Mouse (Mus musculus): ENCODE measurements around the gene Btf3. TPM values are rescaled to one million over a fixed set of nuclear protein-coding genes. Genes with fewer than 3 reads are reported as not detected.

Btf3 gene
- polyA plus RNA-seq, 1 experiment from 2014 or later, result 306 TPM

GRCm38 (mm10) chr13:98349491-98349890, 32.7 kb upstream of the Btf3 start:
- peaks cover 69% of the 10 kb centered on the region for H3K27me3 ChIP-seq (ENCODE audit: insufficient read depth, low read length)
- TF ChIP-seq CTCF (IDR thresholded peaks at IDR 0.05; ENCODE audit: low read depth) (no peak), EP300 (IDR thresholded peaks at IDR 0.05; ENCODE audit: low read depth) (no peak)
- ATAC-seq, result no peak

GRCm38 (mm10) chr13:98340506-98340905, 23.7 kb upstream of the Btf3 start:
- no peak for ATAC-seq
- no peaks in the 10 kb centered on the region for H3K4me1 ChIP-seq (ENCODE audit: insufficient read depth)
- H3K4me2 ChIP-seq (ENCODE audit: low read depth, low read length), result no peak overlapping the region
- no peak overlapping the region for H3K4me3 ChIP-seq (ENCODE audit: low read depth, low read length)
- DNase-seq, result no peak
- no peak overlapping the region for H3K9ac ChIP-seq (replicated peaks)
- WGBS (ENCODE audit: insufficient replicate concordance), result 76% methylated on average over 5 of the region's 5 CpGs
- no peak overlapping the region for H3K27ac ChIP-seq (ENCODE audit: low read depth)
- TF ChIP-seq EP300 (IDR thresholded peaks at IDR 0.05; ENCODE audit: low read depth) (no peak), CTCF (IDR thresholded peaks at IDR 0.05; ENCODE audit: low read depth) (no peak)
- H3K27me3 ChIP-seq (ENCODE audit: insufficient read depth, low read length), result 0 out of 2 replicates have a peak, but pooled peaks cover 4% of the 10 kb centered on the region
- no peaks in the 10 kb centered on the region for H3K9me3 ChIP-seq (ENCODE audit: low read length)
- H3K36me3 ChIP-seq (replicated peaks; ENCODE audit: insufficient read depth, low read length), result no peaks in the 10 kb centered on the region

More at GRCm38 (mm10) chr13:98349491-98349890, 32.7 kb upstream of the Btf3 start:
- H3K4me3 ChIP-seq (ENCODE audit: low read depth, low read length), result no peak overlapping the region
- H3K27ac ChIP-seq (ENCODE audit: low read depth), result no peak overlapping the region
- H3K36me3 ChIP-seq (replicated peaks; ENCODE audit: insufficient read depth, low read length), result no peaks in the 10 kb centered on the region
- no peak for DNase-seq
- 66% methylated on average over 4 of the region's 4 CpGs for whole genome bisulfite sequencing (ENCODE audit: insufficient replicate concordance)
- H3K4me2 ChIP-seq (ENCODE audit: low read depth, low read length), result no peak overlapping the region
- H3K9me3 ChIP-seq (ENCODE audit: low read length), result no peaks in the 10 kb centered on the region
- no peak overlapping the region for H3K9ac ChIP-seq (replicated peaks)
- H3K4me1 ChIP-seq (ENCODE audit: insufficient read depth), result peaks cover 9% of the 10 kb centered on the region

- DNase-seq (no peak), ATAC-seq (no peak)
- Histone ChIP-seq H3K9ac (replicated peaks) (no peak overlapping the region), H3K4me3 (ENCODE audit: low read depth, low read length) (no peak overlapping the region), H3K36me3 (replicated peaks; ENCODE audit: insufficient read depth, low read length) (no peaks in the 10 kb centered on the region), H3K4me2 (ENCODE audit: low read depth, low read length) (no peak overlapping the region), H3K27me3 (ENCODE audit: insufficient read depth, low read length) (no peaks in the 10 kb centered on the region), H3K9me3 (ENCODE audit: low read length) (no peaks in the 10 kb centered on the region), H3K4me1 (ENCODE audit: insufficient read depth) (no peaks in the 10 kb centered on the region), H3K27ac (ENCODE audit: low read depth) (no peak overlapping the region)
- WGBS (ENCODE audit: insufficient replicate concordance), result 84% methylated on average over 1 of the region's 1 CpGs
- TF ChIP-seq CTCF (IDR thresholded peaks at IDR 0.05; ENCODE audit: low read depth) (no peak), EP300 (IDR thresholded peaks at IDR 0.05; ENCODE audit: low read depth) (no peak)
These were observed 19.4 kb upstream of the Btf3 start for GRCm38 (mm10) chr13:98336205-98336604.

DNA sequence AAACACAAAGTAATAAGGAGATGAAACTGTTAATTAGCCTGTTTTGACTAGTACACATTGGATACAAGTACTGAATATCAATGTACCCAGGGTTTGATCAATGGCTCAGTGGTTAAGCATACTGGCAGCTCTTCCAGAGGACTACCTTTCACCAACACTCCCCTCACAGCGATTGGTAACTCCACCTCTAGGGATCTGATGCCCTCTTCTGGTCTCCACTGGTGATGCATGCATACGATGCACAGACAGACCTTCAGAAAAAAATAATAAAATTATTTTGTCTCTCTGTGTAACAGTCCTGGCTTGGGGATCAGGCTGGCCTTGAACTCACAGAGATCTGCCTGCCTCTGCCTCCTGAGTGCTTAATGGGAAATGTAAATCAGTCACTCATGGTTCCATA, 15.3 kb upstream of the Btf3 start:
- H3K27ac ChIP-seq (ENCODE audit: low read depth), result no peak overlapping the region
- no peaks in the 10 kb centered on the region for H3K36me3 ChIP-seq (replicated peaks; ENCODE audit: insufficient read depth, low read length)
- H3K4me1 ChIP-seq (ENCODE audit: insufficient read depth), result no peaks in the 10 kb centered on the region
- 26% methylated on average over 2 of the region's 2 CpGs for WGBS (ENCODE audit: insufficient replicate concordance)
- H3K4me3 ChIP-seq (ENCODE audit: low read depth, low read length), result no peak overlapping the region
- no peaks in the 10 kb centered on the region for H3K9me3 ChIP-seq (ENCODE audit: low read length)
- ATAC-seq (no peak), DNase-seq (peak; percentile 37)
- H3K27me3 ChIP-seq (ENCODE audit: insufficient read depth, low read length), result no peaks in the 10 kb centered on the region
- no peak for TF ChIP-seq EP300 (IDR thresholded peaks at IDR 0.05; ENCODE audit: low read depth)
- peak; percentile 61 for TF ChIP-seq CTCF (IDR thresholded peaks at IDR 0.05; ENCODE audit: low read depth)
- no peak overlapping the region for H3K9ac ChIP-seq (replicated peaks)
- no peak overlapping the region for H3K4me2 ChIP-seq (ENCODE audit: low read depth, low read length)

DNA sequence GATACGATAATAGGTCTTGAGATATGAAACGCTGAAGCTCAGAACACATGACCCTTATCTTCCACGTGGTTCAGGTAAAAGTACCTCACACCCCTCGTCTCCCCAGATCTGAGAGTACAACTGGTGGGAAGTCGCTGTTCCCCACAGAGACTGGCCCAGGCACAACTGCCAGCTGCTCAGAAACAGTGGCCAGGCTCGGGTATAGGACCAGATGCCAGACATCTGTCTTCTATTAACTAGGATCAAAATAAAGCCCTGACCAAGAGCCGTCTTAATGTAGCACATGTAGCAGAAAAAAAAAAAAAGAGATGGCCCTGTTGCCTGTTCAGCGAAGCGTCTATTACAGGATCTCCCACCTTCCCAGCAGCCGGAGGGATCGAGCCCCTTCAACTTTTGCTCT, 8.2 kb upstream of the Btf3 start:
- no peaks in the 10 kb centered on the region for H3K9me3 ChIP-seq (ENCODE audit: low read length)
- no peaks in the 10 kb centered on the region for H3K27me3 ChIP-seq (ENCODE audit: insufficient read depth, low read length)
- no peak overlapping the region for H3K27ac ChIP-seq (ENCODE audit: low read depth)
- no peaks in the 10 kb centered on the region for H3K36me3 ChIP-seq (replicated peaks; ENCODE audit: insufficient read depth, low read length)
- H3K4me3 ChIP-seq (ENCODE audit: low read depth, low read length), result no peak overlapping the region
- DNase-seq (no peak), ATAC-seq (no peak)
- TF ChIP-seq CTCF (IDR thresholded peaks at IDR 0.05; ENCODE audit: low read depth) (no peak), EP300 (IDR thresholded peaks at IDR 0.05; ENCODE audit: low read depth) (no peak)
- no peaks in the 10 kb centered on the region for H3K4me1 ChIP-seq (ENCODE audit: insufficient read depth)
- H3K9ac ChIP-seq (replicated peaks), result no peak overlapping the region
- H3K4me2 ChIP-seq (ENCODE audit: low read depth, low read length), result no peak overlapping the region
- WGBS (ENCODE audit: insufficient replicate concordance), result 82% methylated on average over 11 of the region's 11 CpGs

DNA sequence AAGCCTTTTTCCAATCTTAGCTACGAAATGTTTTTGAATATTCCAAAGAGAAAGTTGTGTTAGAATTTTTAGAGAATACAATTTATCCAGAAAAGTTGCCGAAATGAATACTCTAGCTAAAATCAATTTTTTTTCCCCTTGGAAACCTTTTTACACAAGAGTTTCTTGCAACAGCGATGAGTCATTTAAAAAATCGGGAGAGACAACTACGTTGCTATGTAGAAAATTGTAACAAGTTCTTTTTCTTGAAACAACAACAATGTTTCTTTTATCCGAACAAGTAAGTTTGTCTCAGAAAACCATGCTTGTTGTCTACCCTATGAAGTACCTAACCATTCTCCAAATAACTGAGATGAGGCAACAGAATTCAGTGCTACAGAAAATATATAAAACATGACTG, 1.1 kb upstream of the Btf3 start:
- 75% methylated on average over 6 of the region's 6 CpGs for whole genome bisulfite sequencing (ENCODE audit: insufficient replicate concordance)
- H3K9ac ChIP-seq (replicated peaks), result no peak overlapping the region
- no peak for ATAC-seq

GRCm38 (mm10) chr13:98317246-98317677, 456 bp upstream of the Btf3 start:
- Histone ChIP-seq H3K27ac (ENCODE audit: low read depth) (peak overlapping the region; percentile 95), H3K4me3 (ENCODE audit: low read depth, low read length) (peak overlapping the region; percentile 99), H3K27me3 (ENCODE audit: insufficient read depth, low read length) (no peaks in the 10 kb centered on the region), H3K36me3 (replicated peaks; ENCODE audit: insufficient read depth, low read length) (peaks cover 18% of the 10 kb centered on the region), H3K9ac (replicated peaks) (peak overlapping the region; percentile 98), H3K4me2 (ENCODE audit: low read depth, low read length) (peak overlapping the region; percentile 83), H3K9me3 (ENCODE audit: low read length) (no peaks in the 10 kb centered on the region), H3K4me1 (ENCODE audit: insufficient read depth) (peaks cover 19% of the 10 kb centered on the region)
- no peak for TF ChIP-seq EP300 (IDR thresholded peaks at IDR 0.05; ENCODE audit: low read depth)
- no peak for TF ChIP-seq CTCF (IDR thresholded peaks at IDR 0.05; ENCODE audit: low read depth)
- DNase-seq, result peak; percentile 18
- ATAC-seq, result peak; percentile 29; the same call in 1 of the 2 replicates
- WGBS (ENCODE audit: insufficient replicate concordance), result 1% methylated on average over 16 of the region's 16 CpGs

More for the DNA sequence above, 1.1 kb upstream of the Btf3 start:
- TF ChIP-seq CTCF (IDR thresholded peaks at IDR 0.05; ENCODE audit: low read depth) (no peak), EP300 (IDR thresholded peaks at IDR 0.05; ENCODE audit: low read depth) (no peak)
- H3K4me3 ChIP-seq (ENCODE audit: low read depth, low read length), result peak overlapping the region; percentile 99
- H3K27me3 ChIP-seq (ENCODE audit: insufficient read depth, low read length), result no peaks in the 10 kb centered on the region
- H3K36me3 ChIP-seq (replicated peaks; ENCODE audit: insufficient read depth, low read length), result peaks cover 13% of the 10 kb centered on the region
- no peak for DNase-seq
- no peak overlapping the region for H3K27ac ChIP-seq (ENCODE audit: low read depth)
- peaks cover 19% of the 10 kb centered on the region for H3K4me1 ChIP-seq (ENCODE audit: insufficient read depth)
- peak overlapping the region; percentile 83 for H3K4me2 ChIP-seq (ENCODE audit: low read depth, low read length)
- H3K9me3 ChIP-seq (ENCODE audit: low read length), result no peaks in the 10 kb centered on the region
